Comparison of ENCODE assay signal across 14 mouse cellular contexts in genomic region chr13:73034886-73035285, GRCm38 (mm10).
DNase-seq lines count a peak whose midpoint lies in the region; ATAC-seq lines count a peak whose summit lies in the region.
"Had no signal": no experiment of that assay in that cellular context is flagged by ENCODE, and none has a peak within 500 bp of the region (broad histone marks: within the 10 kb centered on the region; RNA-seq: fewer than 3 reads in every experiment).

No protein-coding gene starts in this region.

- peak overlapping the region; percentile 64 for H3K27ac ChIP-seq in hindbrain, embryonic 12.5 days
- H3K27ac ChIP-seq in midbrain, embryonic 13.5 days = peak overlapping the region; percentile 71
- no peak overlapping the region for H3K27ac ChIP-seq in neural tube, embryonic 14.5 days (ENCODE audit: low read depth, low read length)
- H3K27ac ChIP-seq: embryonic facial prominence, embryonic 13.5 days; macrophage had no signal

- H3K4me3 ChIP-seq in hindbrain, embryonic 12.5 days = no peak overlapping the region
- no peak overlapping the region for H3K4me3 ChIP-seq in midbrain, embryonic 13.5 days (replicated peaks)
- no peak overlapping the region for H3K4me3 ChIP-seq in neural tube, embryonic 14.5 days (ENCODE audit: low read depth, low read length)
- H3K4me3 ChIP-seq: embryonic facial prominence, embryonic 13.5 days had no signal

- ATAC-seq in hindbrain, embryonic 12.5 days (ENCODE audit: low FRiP score) = peak; percentile 81
- ATAC-seq in midbrain, embryonic 13.5 days = peak; percentile 78
- 0 out of 2 replicates have a peak, but pooled peaks have one; percentile 16 for ATAC-seq in neural tube, embryonic 14.5 days (ENCODE audit: low read depth)

- H3K27me3 ChIP-seq in hindbrain, embryonic 12.5 days = peaks cover 23% of the 10 kb centered on the region
- H3K27me3 ChIP-seq in midbrain, embryonic 13.5 days = peaks cover 56% of the 10 kb centered on the region
- H3K27me3 ChIP-seq in neural tube, embryonic 14.5 days (ENCODE audit: control insufficient read depth, insufficient read depth, low read length) = no peaks in the 10 kb centered on the region
- H3K27me3 ChIP-seq: CH12.LX had no signal

- H3K4me1 ChIP-seq in hindbrain, embryonic 12.5 days = peaks cover 27% of the 10 kb centered on the region
- peaks cover 39% of the 10 kb centered on the region for H3K4me1 ChIP-seq in midbrain, embryonic 13.5 days (replicated peaks)
- 0 out of 2 replicates have a peak, but pooled peaks cover 3% of the 10 kb centered on the region for H3K4me1 ChIP-seq in neural tube, embryonic 14.5 days (ENCODE audit: control insufficient read depth, insufficient read depth, low read length)
- H3K4me1 ChIP-seq: embryonic facial prominence, embryonic 13.5 days had no signal

- no peak overlapping the region for H3K4me2 ChIP-seq in hindbrain, embryonic 12.5 days (replicated peaks)
- H3K4me2 ChIP-seq in midbrain, embryonic 13.5 days (replicated peaks) = 0 out of 2 replicates have a peak overlapping the region, but pooled peaks have one; percentile 1
- H3K4me2 ChIP-seq in neural tube, embryonic 14.5 days (ENCODE audit: low read depth, low read length) = no peak overlapping the region
- H3K4me2 ChIP-seq: embryonic facial prominence, embryonic 13.5 days; lung, embryonic 14.5 days had no signal

- peak; percentile 52 for DNase-seq in embryo, embryonic 10 days (ENCODE audit: low spot score)
- no peak for DNase-seq in embryo, embryonic 10.5 days (ENCODE audit: low spot score)
- no peak for DNase-seq in B cell, adult 2 months
- DNase-seq in c-Kit-positive CD71-positive TER-119-positive erythroid progenitor cells, embryonic 14.5 days (ENCODE audit: low spot score) = no peak
- DNase-seq in thymus, postnatal 36 days = no peak
- DNase-seq: adrenal gland, postnatal 25 days; right cerebral cortex, postnatal 14 days had no signal

- no peak overlapping the region for H3K9ac ChIP-seq in hindbrain, embryonic 12.5 days
- no peak overlapping the region for H3K9ac ChIP-seq in midbrain, embryonic 13.5 days (replicated peaks)
- no peak overlapping the region for H3K9ac ChIP-seq in neural tube, embryonic 14.5 days (replicated peaks; ENCODE audit: low read depth, low read length)
- H3K9ac ChIP-seq: embryonic facial prominence, embryonic 13.5 days; lung, embryonic 14.5 days had no signal

- H3K9me3 ChIP-seq in hindbrain, embryonic 12.5 days (replicated peaks) = no peaks in the 10 kb centered on the region
- no peaks in the 10 kb centered on the region for H3K9me3 ChIP-seq in midbrain, embryonic 13.5 days
- no peaks in the 10 kb centered on the region for H3K9me3 ChIP-seq in neural tube, embryonic 14.5 days (ENCODE audit: control insufficient read depth, low read length)
- H3K9me3 ChIP-seq: embryonic facial prominence, embryonic 13.5 days had no signal

- WGBS in hindbrain, embryonic 12.5 days = 33% methylated on average over 10 of the region's 10 CpGs
- 7% methylated on average over 10 of the region's 10 CpGs for WGBS in midbrain, embryonic 13.5 days
- 20% methylated on average over 10 of the region's 10 CpGs for WGBS in neural tube, embryonic 14.5 days

- H3K36me3 ChIP-seq in hindbrain, embryonic 12.5 days = no peaks in the 10 kb centered on the region
- H3K36me3 ChIP-seq in midbrain, embryonic 13.5 days = no peaks in the 10 kb centered on the region
- no peaks in the 10 kb centered on the region for H3K36me3 ChIP-seq in neural tube, embryonic 14.5 days (ENCODE audit: control insufficient read depth, insufficient read depth, low read length)
- H3K36me3 ChIP-seq: embryonic facial prominence, embryonic 13.5 days had no signal

Comparison
In these comparisons a context has a peak if more than half of its experiments do, and no peak if none do; other contexts are left out.
1. ATAC-seq: peak in every context shown above with its lines; median percentile 81 in hindbrain, embryonic 12.5 days; 78 in midbrain, embryonic 13.5 days; 16 in neural tube, embryonic 14.5 days.